Mouse (Mus musculus) intestine, postnatal 0 days (tissue): ENCODE results near the gene Gtpbp6. TPM values are rescaled to one million over a fixed set of nuclear protein-coding genes. Genes with fewer than 3 reads are reported as not detected.
A peak's percentile ranks its signal among the peaks of the same experiment; 100 is the strongest.

ENCODE experiments used
- ATAC-seq: fragments of 200-750 bp; cut with Nextera tagmentation; 2 replicates; pipeline ENCODE4 v1.8.0; 2017; ENCODE audit warnings: mild to moderate bottlenecking, moderate TSS enrichment, moderate library complexity
- H3K27ac ChIP-seq: fragments of 300-500 bp; sonication (generic); 2 replicates; pipeline ENCODE4 v1.5.1; 2014; ENCODE audit warnings: mild to moderate bottlenecking, low read depth, low read length, moderate library complexity
- H3K27me3 ChIP-seq: fragments of 300-500 bp; sonication (generic); replicated peaks from 2 replicates; pipeline ENCODE4 v1.6.1; 2014; ENCODE audit warnings: low read length, mixed read lengths; ENCODE audit not compliant: control insufficient read depth, insufficient read depth
- H3K36me3 ChIP-seq: fragments of 300-500 bp; sonication (generic); 2 replicates; pipeline ENCODE4 v1.6.1; 2014; ENCODE audit warnings: mild to moderate bottlenecking, moderate library complexity; ENCODE audit not compliant: control insufficient read depth, insufficient read depth
- H3K4me1 ChIP-seq: fragments of 300-500 bp; sonication (generic); replicated peaks from 2 replicates; pipeline ENCODE4 v1.6.1; 2014; ENCODE audit warnings: antibody characterized with exemption, low read length, mixed read lengths; ENCODE audit not compliant: control insufficient read depth, insufficient read depth
- H3K4me2 ChIP-seq: fragments of 300-500 bp; sonication (generic); replicated peaks from 2 replicates; pipeline ENCODE4 v1.6.1; 2014; ENCODE audit warnings: low read depth, mild to moderate bottlenecking, moderate library complexity
- H3K4me3 ChIP-seq: fragments of 300-500 bp; sonication (generic); 2 replicates; pipeline ENCODE4 v1.5.1; 2014; ENCODE audit warnings: low read depth, low read length
- H3K9ac ChIP-seq: fragments of 300-500 bp; sonication (generic); 2 replicates; pipeline ENCODE4 v1.6.1; 2014; ENCODE audit warnings: mild to moderate bottlenecking, low read depth, low read length
- H3K9me3 ChIP-seq: fragments of 300-500 bp; sonication (generic); 2 replicates; pipeline ENCODE4 v1.6.1; 2016; ENCODE audit warnings: mixed run types; ENCODE audit not compliant: control insufficient read depth
- CTCF ChIP-seq: sonication (generic); IDR thresholded peaks from 2 replicates; pipeline ENCODE4 v1.5.1; 2016; ENCODE audit warnings: low read depth, mild to moderate bottlenecking, control low read depth, antibody characterized with exemption, moderate library complexity
- WGBS: fragments of 180-500 bp; shearing (Covaris S2); extraction: QIAGEN DNeasy Blood & Tissue Kit; methylation state at CpG from one replicate; pipeline ENCODE4 v1.1.7; 2014; 5-methylcytosine and 5-hydroxymethylcytosine counted together
- polyA plus RNA-seq: library from polyadenylated mRNA; unstranded; fragments of >200 nt; fragmentation: Nextera tagmentation; extraction: Ambion mirVana; gene quantifications from 2 replicates; pipeline ENCODE4 v1.2.1, GENCODE M21; 2015

Gtpbp6 gene
- polyA plus RNA-seq = 14.9 and 15.2 TPM in 2 replicates

- Histone ChIP-seq H3K27me3 (no peaks in the 10 kb centered on the region), H3K9ac (peak within 1 kb of the TSS; percentile 65), H3K4me2 (peak within 1 kb of the TSS; percentile 76), H3K27ac (peak within 1 kb of the TSS; percentile 97), H3K36me3 (peaks cover 40% of the 10 kb centered on the region), H3K4me1 (no peaks in the 10 kb centered on the region), H3K9me3 (no peaks in the 10 kb centered on the region), H3K4me3 (peak within 1 kb of the TSS; percentile 67)
- peak; percentile 90 for ATAC-seq
- TF ChIP-seq CTCF = no peak
- under 1% methylated on average over 71 of the region's 71 CpGs for WGBS
Measured at GRCm38 (mm10) chr5:110107581-110108304, at the start of gene Gtpbp6. Gene Gtpbp6 (minus strand): TSS chr5:110108197.

- no peaks in the 10 kb centered on the region for H3K4me1 ChIP-seq
- no peaks in the 10 kb centered on the region for H3K27me3 ChIP-seq
- H3K9me3 ChIP-seq = no peaks in the 10 kb centered on the region
- no peak overlapping the region for H3K4me3 ChIP-seq
- peaks cover 46% of the 10 kb centered on the region for H3K36me3 ChIP-seq
- no peak overlapping the region for H3K9ac ChIP-seq
- H3K27ac ChIP-seq = no peak overlapping the region
- ATAC-seq = no peak
- H3K4me2 ChIP-seq = no peak overlapping the region
- WGBS = 89% methylated on average over 5 of the region's 5 CpGs
- peak; percentile 64 for TF ChIP-seq CTCF
Measured at GRCm38 (mm10) chr5:110143007-110143406, 35.0 kb upstream of the Gtpbp6 start.

- no peak for ATAC-seq
- H3K4me1 ChIP-seq = no peaks in the 10 kb centered on the region
- no peak overlapping the region for H3K4me3 ChIP-seq
- WGBS = 87% methylated on average over 2 of the region's 2 CpGs
- H3K9ac ChIP-seq = no peak overlapping the region
- H3K4me2 ChIP-seq = no peak overlapping the region
- no peaks in the 10 kb centered on the region for H3K9me3 ChIP-seq
- no peaks in the 10 kb centered on the region for H3K27me3 ChIP-seq
- H3K36me3 ChIP-seq = peaks cover 40% of the 10 kb centered on the region
- no peak overlapping the region for H3K27ac ChIP-seq
- no peak for TF ChIP-seq CTCF
Measured at GRCm38 (mm10) chr5:110142309-110142708, 34.3 kb upstream of the Gtpbp6 start.

GRCm38 (mm10) chr5:110140424-110140823, 32.4 kb upstream of the Gtpbp6 start:
- Histone ChIP-seq H3K27me3 (no peaks in the 10 kb centered on the region), H3K9ac (no peak overlapping the region), H3K4me2 (no peak overlapping the region), H3K36me3 (peaks cover 26% of the 10 kb centered on the region), H3K4me3 (no peak overlapping the region), H3K9me3 (no peaks in the 10 kb centered on the region), H3K27ac (no peak overlapping the region), H3K4me1 (no peaks in the 10 kb centered on the region)
- ATAC-seq = no peak
- no peak for TF ChIP-seq CTCF
- WGBS = 92% methylated on average over 7 of the region's 7 CpGs

GRCm38 (mm10) chr5:110139325-110139724, 31.3 kb upstream of the Gtpbp6 start:
- no peaks in the 10 kb centered on the region for H3K9me3 ChIP-seq
- H3K36me3 ChIP-seq = peaks cover 20% of the 10 kb centered on the region
- no peak overlapping the region for H3K4me2 ChIP-seq
- no peak overlapping the region for H3K27ac ChIP-seq
- TF ChIP-seq CTCF = no peak
- no peak for ATAC-seq
- H3K27me3 ChIP-seq = no peaks in the 10 kb centered on the region
- 100% methylated on average over 3 of the region's 3 CpGs for WGBS
- H3K9ac ChIP-seq = no peak overlapping the region
- H3K4me3 ChIP-seq = no peak overlapping the region
- H3K4me1 ChIP-seq = no peaks in the 10 kb centered on the region

- no peak for TF ChIP-seq CTCF
- WGBS = 95% methylated on average over 3 of the region's 3 CpGs
- Histone ChIP-seq H3K4me3 (no peak overlapping the region), H3K27ac (no peak overlapping the region), H3K4me1 (no peaks in the 10 kb centered on the region), H3K9me3 (no peaks in the 10 kb centered on the region), H3K9ac (no peak overlapping the region), H3K27me3 (no peaks in the 10 kb centered on the region), H3K4me2 (no peak overlapping the region), H3K36me3 (peaks cover 11% of the 10 kb centered on the region; the same call in 1 of the 2 replicates)
- ATAC-seq = no peak
Measured at GRCm38 (mm10) chr5:110137816-110138215, 29.8 kb upstream of the Gtpbp6 start.
